Mouse (Mus musculus): Measurements from ENCODE around the gene Gm5148.

Gene Gm5148

GRCm38 (mm10) chr3:37724171-37724804 lies at the start of gene Gm5148:
Gene Gm5148 (minus strand): TSS chr3:37724490.
- peak; percentile 36 for DNase-seq (ENCODE audit: inconsistent ontology term)

GRCm38 (mm10) chr3:37770951-37771350 lies 46.7 kb upstream of the Gm5148 start:
- DNase-seq (ENCODE audit: inconsistent ontology term), result no peak

- peak; percentile 52 for DNase-seq (ENCODE audit: inconsistent ontology term)
Measured at GRCm38 (mm10) chr3:37769268-37769756, 45.0 kb upstream of the Gm5148 start.

- no peak for DNase-seq (ENCODE audit: inconsistent ontology term)
Measured at GRCm38 (mm10) chr3:37767147-37768015, 43.1 kb upstream of the Gm5148 start.

- DNase-seq (ENCODE audit: inconsistent ontology term), result no peak
Measured at GRCm38 (mm10) chr3:37766628-37767027, 42.3 kb upstream of the Gm5148 start.

- no peak for DNase-seq (ENCODE audit: inconsistent ontology term)
Measured at GRCm38 (mm10) chr3:37765971-37766370, 41.7 kb upstream of the Gm5148 start.

GRCm38 (mm10) chr3:37765275-37765674 lies 41.0 kb upstream of the Gm5148 start:
- no peak for DNase-seq (ENCODE audit: inconsistent ontology term)

GRCm38 (mm10) chr3:37762303-37762702 lies 38.0 kb upstream of the Gm5148 start:
- DNase-seq (ENCODE audit: inconsistent ontology term), result no peak

GRCm38 (mm10) chr3:37761741-37762140 lies 37.5 kb upstream of the Gm5148 start:
- DNase-seq (ENCODE audit: inconsistent ontology term), result no peak

- no peak for DNase-seq (ENCODE audit: inconsistent ontology term)
Measured at GRCm38 (mm10) chr3:37760866-37761265, 36.6 kb upstream of the Gm5148 start.

GRCm38 (mm10) chr3:37758611-37759322 lies 34.5 kb upstream of the Gm5148 start:
- no peak for DNase-seq (ENCODE audit: inconsistent ontology term)

- DNase-seq (ENCODE audit: inconsistent ontology term), result peak; percentile 80
Measured at GRCm38 (mm10) chr3:37758124-37758523, 33.8 kb upstream of the Gm5148 start.

GRCm38 (mm10) chr3:37757613-37758012 lies 33.3 kb upstream of the Gm5148 start:
- no peak for DNase-seq (ENCODE audit: inconsistent ontology term)

GRCm38 (mm10) chr3:37756005-37756404 lies 31.7 kb upstream of the Gm5148 start:
- DNase-seq (ENCODE audit: inconsistent ontology term), result no peak

- no peak for DNase-seq (ENCODE audit: inconsistent ontology term)
Measured at GRCm38 (mm10) chr3:37754639-37755038, 30.3 kb upstream of the Gm5148 start.

GRCm38 (mm10) chr3:37753148-37753547 lies 28.9 kb upstream of the Gm5148 start:
- DNase-seq (ENCODE audit: inconsistent ontology term), result no peak

- no peak for DNase-seq (ENCODE audit: inconsistent ontology term)
Measured at GRCm38 (mm10) chr3:37748002-37748733, 23.9 kb upstream of the Gm5148 start.

GRCm38 (mm10) chr3:37747258-37748001 lies 23.1 kb upstream of the Gm5148 start:
- DNase-seq (ENCODE audit: inconsistent ontology term), result no peak

GRCm38 (mm10) chr3:37744050-37744449 lies 19.8 kb upstream of the Gm5148 start:
- DNase-seq (ENCODE audit: inconsistent ontology term), result no peak

- DNase-seq (ENCODE audit: inconsistent ontology term), result no peak
Measured at GRCm38 (mm10) chr3:37739996-37740395, 15.7 kb upstream of the Gm5148 start.
